Mouse (Mus musculus) cerebellum, postnatal 36 days (tissue): ENCODE results near the gene Ssbp1.
A peak's percentile ranks its signal among the peaks of the same experiment; 100 is the strongest.

Source experiments
- DNase-seq, 2 experiments: peaks; one replicate each; pipeline ENCODE4 v3.0.0; 2021 to 2022; ENCODE audit warnings: mixed read lengths in 2 of 2

The Ssbp1 gene

GRCm38 (mm10) chr6:40470916-40471719, at the start of gene Ssbp1:
Gene Ssbp1, plus strand, starts transcription at chr6:40471352.
- DNase-seq = peak; percentile 89 to 91

- peak in 1 of 2 experiments; percentile 31 for DNase-seq
Measured at GRCm38 (mm10) chr6:40423013-40423412, 48.1 kb upstream of the Ssbp1 start.

- DNase-seq = peak; percentile 57 to 66
Measured at GRCm38 (mm10) chr6:40423774-40424173, 47.4 kb upstream of the Ssbp1 start.

- DNase-seq = peak in 1 of 2 experiments; percentile 39
Measured at GRCm38 (mm10) chr6:40427441-40427840, 43.7 kb upstream of the Ssbp1 start.

- no peak for DNase-seq
Measured at GRCm38 (mm10) chr6:40428696-40429095, 42.5 kb upstream of the Ssbp1 start.

- peak; percentile 61 to 75 for DNase-seq
Measured at GRCm38 (mm10) chr6:40429521-40429931, 41.6 kb upstream of the Ssbp1 start.

- no peak for DNase-seq
Measured at GRCm38 (mm10) chr6:40430251-40430650, 40.9 kb upstream of the Ssbp1 start.

GRCm38 (mm10) chr6:40430878-40431277, 40.3 kb upstream of the Ssbp1 start:
- peak; percentile 68 to 77 for DNase-seq

- peak; percentile 87 to 91 for DNase-seq
Measured at GRCm38 (mm10) chr6:40431356-40431755, 39.8 kb upstream of the Ssbp1 start.

- no peak for DNase-seq
Measured at GRCm38 (mm10) chr6:40431812-40432211, 39.3 kb upstream of the Ssbp1 start.

- DNase-seq = peak; percentile 81 to 85
Measured at GRCm38 (mm10) chr6:40432346-40433275, 38.5 kb upstream of the Ssbp1 start.

GRCm38 (mm10) chr6:40434697-40435096, 36.5 kb upstream of the Ssbp1 start:
- DNase-seq = no peak

- DNase-seq = peak; percentile 72
Measured at GRCm38 (mm10) chr6:40435151-40436046, 35.8 kb upstream of the Ssbp1 start.

- DNase-seq = peak; percentile 89 to 93
Measured at GRCm38 (mm10) chr6:40436047-40436483, 35.1 kb upstream of the Ssbp1 start, which contains the start of gene E330009J07Rik. Gene E330009J07Rik, minus strand, starts transcription at chr6:40436135.

GRCm38 (mm10) chr6:40438936-40439335, 32.2 kb upstream of the Ssbp1 start, which contains the start of gene Wee2:
Gene Wee2, plus strand, starts transcription at chr6:40439088.
- DNase-seq = no peak

- no peak for DNase-seq
Measured at GRCm38 (mm10) chr6:40439731-40440130, 31.4 kb upstream of the Ssbp1 start.

GRCm38 (mm10) chr6:40441276-40441675, 29.9 kb upstream of the Ssbp1 start:
- DNase-seq = no peak

GRCm38 (mm10) chr6:40441755-40442154, 29.4 kb upstream of the Ssbp1 start:
- DNase-seq = no peak

GRCm38 (mm10) chr6:40443281-40443928, 27.7 kb upstream of the Ssbp1 start:
- DNase-seq = no peak

- no peak for DNase-seq
Measured at GRCm38 (mm10) chr6:40448626-40449025, 22.5 kb upstream of the Ssbp1 start.

- DNase-seq = no peak
Measured at GRCm38 (mm10) chr6:40454436-40455041, 16.6 kb upstream of the Ssbp1 start.
